Mouse (Mus musculus): Measurements from ENCODE around the gene Igsf9b.

DNA sequence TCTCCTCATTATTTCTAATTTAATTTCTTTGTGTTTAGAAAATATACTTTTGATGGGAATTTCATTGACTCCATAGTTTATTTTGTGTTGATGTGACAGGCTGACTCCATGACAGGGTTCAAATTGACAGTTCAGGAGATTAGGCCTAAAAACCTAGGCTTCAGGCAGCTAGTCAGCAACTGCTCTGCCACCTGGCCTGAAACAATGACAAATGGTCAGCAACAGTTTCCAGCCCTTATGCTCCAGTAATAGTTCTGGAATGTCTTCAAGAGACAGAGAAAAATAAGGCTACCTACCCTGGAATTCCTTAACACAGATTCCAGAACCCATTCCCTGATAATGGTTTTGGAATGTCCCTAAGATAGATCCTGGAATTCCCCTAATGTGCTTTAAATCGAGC lies 76.7 kb downstream of the Igsf9b start:
- TF ChIP-seq CTCF (IDR thresholded peaks at IDR 0.05; ENCODE audit: low read depth) = no peak
- no peak for TF ChIP-seq EP300 (IDR thresholded peaks at IDR 0.05; ENCODE audit: low read depth)

Measured in liver, postnatal 0 days (tissue).